Mouse (Mus musculus): ENCODE data around the gene Abca1.

GRCm38 (mm10) chr4:53129716-53130301, 29.9 kb downstream of the Abca1 start:
- TF ChIP-seq HCFC1 (IDR thresholded peaks at IDR 0.05; ENCODE audit: borderline replicate concordance, insufficient read depth, low read length) (no peak), CHD2 (IDR thresholded peaks at IDR 0.05; ENCODE audit: low read depth, low read length) (no peak), ZC3H11A (IDR thresholded peaks at IDR 0.05; ENCODE audit: borderline replicate concordance, low read depth, low read length) (no peak), MAFK (IDR thresholded peaks at IDR 0.05; ENCODE audit: insufficient read depth, low read depth, low read length) (no peak), ZNF384 (IDR thresholded peaks at IDR 0.05; ENCODE audit: low read depth, low read length) (no peak)

Data from ES-E14 (cell line).